ENCODE assay signal across 8 mouse cellular contexts in genomic region chr1:182282091-182283075, GRCm38 (mm10). TPM values are rescaled to one million over a fixed set of nuclear protein-coding genes. Genes with fewer than 3 reads are reported as not detected.
DNase-seq lines count a peak whose midpoint lies in the region; ATAC-seq and TF ChIP-seq lines count a peak whose summit lies in the region.

Degs1 (minus strand) TSS chr1:182282804.

- H3K4me2 ChIP-seq in kidney, embryonic 14.5 days (replicated peaks; ENCODE audit: low read depth, low read length), result peak within 1 kb of the TSS; percentile 64
- peak within 1 kb of the TSS; percentile 73 for H3K4me2 ChIP-seq in limb, embryonic 15.5 days

- TF ChIP-seq CTCF in bone marrow macrophage, adult 2 months (IDR thresholded peaks at IDR 0.05; ENCODE audit: low read depth, low read length), result no peak
- no peak for TF ChIP-seq CTCF in embryonic fibroblast, embryonic 13.5 days (IDR thresholded peaks at IDR 0.05; ENCODE audit: borderline replicate concordance, insufficient read depth, low read length)

- no peaks in the 10 kb centered on the region for H3K9me3 ChIP-seq in kidney, embryonic 14.5 days (ENCODE audit: control insufficient read depth, low read length)
- H3K9me3 ChIP-seq in limb, embryonic 15.5 days, result no peaks in the 10 kb centered on the region

- peak within 1 kb of the TSS; percentile 92 for H3K9ac ChIP-seq in kidney, embryonic 14.5 days (ENCODE audit: low read depth, low read length)
- peak within 1 kb of the TSS; percentile 86 for H3K9ac ChIP-seq in limb, embryonic 15.5 days

- no peaks in the 10 kb centered on the region for H3K27me3 ChIP-seq in kidney, embryonic 14.5 days (ENCODE audit: control insufficient read depth, insufficient read depth, low read length)
- H3K27me3 ChIP-seq in limb, embryonic 15.5 days, result no peaks in the 10 kb centered on the region

- H3K36me3 ChIP-seq in kidney, embryonic 14.5 days (ENCODE audit: control insufficient read depth, insufficient read depth, low read length), result peaks cover 20% of the 10 kb centered on the region
- peaks cover 20% of the 10 kb centered on the region for H3K36me3 ChIP-seq in limb, embryonic 15.5 days

- DNase-seq in A20 (ENCODE audit: low read depth, low spot score), result peak; percentile 94
- peak; percentile 96 to 98 for DNase-seq in heart, adult 9 months (ENCODE audit: low spot score in 2 of 2)
- peak; percentile 83 to 93 for DNase-seq in monocyte, adult 2 months (ENCODE audit: low read depth in 1 of 2, low spot score in 2 of 2)
- DNase-seq in spleen, postnatal 36 days (ENCODE audit: low spot score in 2 of 2), result peak; percentile 94

- H3K4me3 ChIP-seq in bone marrow macrophage, adult 2 months (ENCODE audit: insufficient read depth, low read length), result peak within 1 kb of the TSS; percentile 71
- H3K4me3 ChIP-seq in embryonic fibroblast, embryonic 13.5 days (ENCODE audit: insufficient read depth, low read length), result peak within 1 kb of the TSS; percentile 94
- peak within 1 kb of the TSS; percentile 78 for H3K4me3 ChIP-seq in kidney, embryonic 14.5 days (ENCODE audit: low read length)
- H3K4me3 ChIP-seq in limb, embryonic 15.5 days, result peak within 1 kb of the TSS; percentile 72

- peaks cover 23% of the 10 kb centered on the region for H3K4me1 ChIP-seq in bone marrow macrophage, adult 2 months (ENCODE audit: control insufficient read depth, insufficient read depth, low read length)
- H3K4me1 ChIP-seq in embryonic fibroblast, embryonic 13.5 days (ENCODE audit: control insufficient read depth, insufficient read depth, low read length), result peaks cover 4% of the 10 kb centered on the region
- peaks cover 13% of the 10 kb centered on the region; the same call in 1 of the 2 replicates for H3K4me1 ChIP-seq in kidney, embryonic 14.5 days (ENCODE audit: control insufficient read depth, insufficient read depth, low read length)
- peaks cover 22% of the 10 kb centered on the region for H3K4me1 ChIP-seq in limb, embryonic 15.5 days

- under 1% methylated on average over 87 of the region's 94 CpGs for WGBS in kidney, embryonic 14.5 days
- under 1% methylated on average over 92 of the region's 94 CpGs for WGBS in limb, embryonic 15.5 days

- 0 out of 2 replicates have a peak, but pooled peaks have one; percentile 93 for TF ChIP-seq POLR2A in bone marrow macrophage, adult 2 months (IDR thresholded peaks at IDR 0.05; ENCODE audit: borderline replicate concordance, low read depth, low read length)
- peak; percentile 99 for TF ChIP-seq POLR2A in embryonic fibroblast, embryonic 13.5 days (IDR thresholded peaks at IDR 0.05; ENCODE audit: low read depth, low read length)

- peak; percentile 93 for ATAC-seq in kidney, embryonic 14.5 days (ENCODE audit: low FRiP score, low TSS enrichment)
- peak; percentile 84 for ATAC-seq in limb, embryonic 15.5 days (ENCODE audit: insufficient number of reproducible peaks, low FRiP score, low TSS enrichment, low read depth)

- peak within 1 kb of the TSS; percentile 87 for H3K27ac ChIP-seq in bone marrow macrophage, adult 2 months (ENCODE audit: insufficient read depth, low read depth, low read length)
- H3K27ac ChIP-seq in embryonic fibroblast, embryonic 13.5 days (ENCODE audit: insufficient read depth, low read length), result peak within 1 kb of the TSS; percentile 61
- H3K27ac ChIP-seq in kidney, embryonic 14.5 days (ENCODE audit: low read depth, low read length), result peak within 1 kb of the TSS; percentile 89
- peak within 1 kb of the TSS; percentile 92 for H3K27ac ChIP-seq in limb, embryonic 15.5 days

RNA-seq across cellular contexts. Expression of gene Degs1, which starts in this region (rescaled TPM):
- 206 and 226 TPM in 2 replicates for polyA plus RNA-seq in bone marrow macrophage, adult 2 months (2012; ENCODE audit: insufficient read depth, insufficient read length, missing spikeins)
- 210 and 248 TPM in 2 replicates for polyA plus RNA-seq in embryonic fibroblast, embryonic 13.5 days (2011; ENCODE audit: insufficient read length, low read depth, missing spikeins)
- polyA plus RNA-seq in kidney, embryonic 14.5 days (2014; fragmentation: Nextera tagmentation; extraction: Ambion mirVana), result 103 and 118 TPM in 2 replicates
- 210 and 211 TPM in 2 replicates for polyA plus RNA-seq in limb, embryonic 15.5 days (2015; fragmentation: Nextera tagmentation; extraction: Ambion mirVana)

Comparison
In these comparisons a context has a peak if more than half of its experiments do, and no peak if none do; other contexts are left out.
1. Peak in every context shown above with its lines: DNase-seq, ATAC-seq, H3K4me3 ChIP-seq and H3K27ac ChIP-seq.